Mouse (Mus musculus): ENCODE data around the gene Msrb1.

DNA sequence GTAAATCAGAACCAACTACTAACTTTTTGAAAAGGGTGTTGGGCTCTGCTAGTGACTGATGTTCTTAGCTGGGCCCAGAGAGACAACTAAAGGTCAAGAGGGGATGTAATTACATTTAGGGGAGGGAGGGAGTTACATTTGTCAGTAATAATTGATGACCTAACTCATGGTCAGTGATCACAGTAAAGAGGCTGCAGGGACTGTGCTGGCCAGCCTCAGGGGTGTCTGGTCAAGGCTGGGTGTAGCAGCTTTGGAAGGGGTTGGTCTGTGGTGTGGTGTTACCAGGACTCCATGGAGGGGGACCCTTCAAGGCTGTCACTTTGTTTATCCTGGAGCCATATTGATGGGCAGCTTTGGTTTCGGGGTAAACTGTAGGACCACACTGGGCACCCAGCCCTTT is 21.0 kb downstream of the Msrb1 start:
- TF ChIP-seq POLR2A (IDR thresholded peaks at IDR 0.05; ENCODE audit: low read depth, low read length), result no peak
- TF ChIP-seq CTCF (IDR thresholded peaks at IDR 0.05; ENCODE audit: extremely low read depth, insufficient read length, insufficient replicate concordance, low read depth, low read length), result no peak

Measured in small intestine, adult 2 months (tissue).